Mouse (Mus musculus): ENCODE results near the gene Pnliprp2.

The Pnliprp2 gene

DNA sequence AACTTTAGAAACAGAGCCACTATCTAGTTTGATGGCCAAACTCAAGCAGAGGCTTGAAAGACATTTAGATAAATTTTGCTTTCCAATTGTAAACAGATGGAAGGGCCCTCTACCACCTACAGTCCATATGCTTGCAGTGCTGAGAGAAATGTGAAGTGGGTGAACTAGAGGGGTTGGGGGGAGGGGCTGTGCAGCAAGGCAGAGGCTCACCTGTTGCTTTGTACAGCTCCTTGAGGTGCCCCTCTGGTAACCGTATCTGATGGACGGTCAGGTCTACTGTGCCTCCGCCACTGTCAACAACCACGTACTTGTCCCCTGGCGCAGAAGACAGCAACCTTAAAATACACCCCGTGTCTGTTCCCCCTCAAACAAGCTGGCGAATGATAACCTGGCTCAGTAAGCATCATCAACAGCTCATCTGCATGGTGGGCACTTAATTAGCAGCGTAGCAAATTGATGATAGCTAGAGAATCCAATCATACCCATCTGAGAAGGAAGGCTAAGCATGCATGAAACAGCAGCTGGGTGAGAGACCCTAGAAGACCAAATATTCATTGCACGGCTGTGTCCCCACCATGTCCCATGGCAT, 45.8 kb downstream of the Pnliprp2 start:
- DNase-seq, result no peak

DNA sequence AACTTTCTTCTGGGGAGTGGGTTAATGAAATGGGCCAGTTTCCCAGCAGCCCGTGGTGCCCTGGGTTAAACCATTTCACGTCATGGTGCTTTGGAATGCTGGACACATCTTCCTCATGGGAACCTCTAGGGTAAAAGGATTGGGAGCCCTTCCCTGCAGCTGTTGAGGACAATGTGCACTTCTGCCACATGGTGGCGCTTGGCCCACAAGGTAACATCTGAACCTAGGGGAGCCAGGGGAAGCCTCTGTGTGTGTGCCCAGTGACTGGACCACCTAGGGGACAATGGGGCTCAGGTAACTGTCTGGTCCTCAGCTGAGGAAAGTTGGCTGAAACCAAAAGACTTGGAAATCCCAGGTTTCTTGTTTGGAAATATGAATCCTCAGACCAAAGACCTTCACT, 46.8 kb downstream of the Pnliprp2 start:
- DNase-seq, result no peak

DNA sequence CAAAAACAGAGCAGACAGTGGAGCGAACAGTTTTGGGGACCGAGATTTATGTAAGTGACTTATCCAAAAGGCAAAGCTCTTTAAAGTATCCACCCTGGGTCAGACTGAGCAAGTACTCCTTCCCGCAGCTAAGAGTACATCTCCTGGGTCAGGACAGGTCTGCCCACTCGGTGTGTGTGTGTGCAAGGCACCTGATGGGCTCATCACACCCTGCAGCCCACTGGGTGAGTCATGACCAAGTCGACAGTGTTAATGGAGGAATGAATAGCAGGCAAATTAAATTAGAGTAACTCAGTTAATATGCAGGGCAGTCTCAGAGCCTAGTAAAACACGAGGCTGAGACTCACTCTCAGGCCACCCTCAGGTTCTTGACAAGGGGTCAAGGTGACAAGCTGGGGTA, 49.3 kb downstream of the Pnliprp2 start:
- DNase-seq, result no peak

DNA sequence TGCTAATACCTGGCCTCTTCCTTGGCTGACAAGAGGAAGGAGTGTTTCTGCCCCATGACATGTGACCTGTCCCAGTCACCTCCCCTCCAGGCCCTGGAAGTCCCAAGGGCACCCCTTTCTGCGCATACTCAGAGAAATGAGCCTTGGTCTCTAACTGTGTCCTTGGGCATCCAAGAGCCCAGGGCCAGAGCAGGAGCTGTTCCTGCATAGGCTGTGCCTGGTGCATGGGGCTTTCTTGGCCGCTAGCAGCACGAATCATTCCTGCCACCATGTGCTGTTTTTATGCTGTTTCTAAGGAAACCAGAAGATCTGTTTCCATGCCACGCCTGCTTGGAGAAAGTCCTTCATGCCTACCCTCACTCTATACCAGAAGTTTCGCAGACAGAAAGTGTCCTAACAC, 51.0 kb downstream of the Pnliprp2 start:
- no peak for DNase-seq

DNA sequence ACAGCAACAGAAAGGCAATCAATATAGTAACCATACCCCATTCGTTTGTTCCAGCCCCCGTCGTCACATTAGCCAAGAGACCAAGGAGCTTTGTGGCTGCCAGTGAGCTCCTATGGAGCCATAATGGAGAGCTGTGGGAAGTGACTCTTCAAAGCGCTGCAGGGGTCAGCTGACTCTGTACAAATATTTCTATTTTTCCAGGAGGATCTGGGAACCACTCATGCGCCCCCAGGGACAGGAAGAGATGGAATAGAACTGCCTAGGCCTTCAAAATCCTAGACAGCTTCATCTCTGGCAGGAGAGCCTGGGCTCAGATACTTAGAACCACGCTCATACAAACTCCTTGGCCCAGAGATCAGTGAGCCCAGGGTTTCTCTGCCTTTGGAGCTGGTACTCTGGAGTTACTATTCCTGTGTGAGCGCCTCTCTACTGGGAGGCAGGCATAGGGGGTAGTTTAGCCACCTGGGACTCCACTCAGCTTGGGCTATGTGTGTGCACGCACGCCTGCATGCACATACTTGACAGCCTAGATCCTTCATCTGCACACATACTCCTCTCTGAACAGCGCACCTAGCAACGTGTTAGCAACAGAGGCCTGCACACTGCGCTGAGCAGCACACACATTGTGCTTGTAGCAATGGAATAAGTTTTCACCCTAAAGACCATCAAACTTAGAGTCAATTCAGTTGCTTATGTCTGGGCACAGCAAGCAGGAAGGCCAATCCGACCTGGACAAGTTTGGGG, 55.8 kb downstream of the Pnliprp2 start:
- no peak for DNase-seq

DNA sequence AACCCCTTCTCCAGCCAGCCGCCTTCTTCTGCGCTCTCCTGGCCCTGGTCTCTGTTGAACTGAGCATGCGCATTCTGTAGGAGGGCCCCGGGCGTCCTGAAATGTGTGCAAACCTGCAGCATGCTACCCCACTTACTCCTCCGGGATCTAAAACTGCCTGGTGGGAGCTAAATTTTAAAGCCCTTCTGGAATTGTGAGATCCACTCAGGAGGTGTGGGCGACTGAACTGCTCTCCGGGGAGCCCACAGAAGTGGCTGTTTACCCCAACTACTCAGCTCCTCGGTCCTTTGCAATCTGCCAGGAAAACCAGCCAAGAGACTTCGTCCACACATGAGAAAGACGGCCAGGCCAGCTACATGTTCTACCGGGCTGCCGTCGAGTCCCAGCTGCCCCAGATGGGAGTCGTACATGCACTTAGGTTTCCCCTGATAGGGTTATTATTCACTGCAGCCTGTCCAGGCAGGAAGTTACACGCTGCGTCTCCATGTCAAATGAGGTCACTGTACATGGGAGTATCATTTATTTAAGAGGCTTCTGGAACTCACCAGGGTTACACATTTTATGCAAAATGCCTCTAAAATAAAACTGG, 57.0 kb downstream of the Pnliprp2 start:
- no peak for DNase-seq

DNA sequence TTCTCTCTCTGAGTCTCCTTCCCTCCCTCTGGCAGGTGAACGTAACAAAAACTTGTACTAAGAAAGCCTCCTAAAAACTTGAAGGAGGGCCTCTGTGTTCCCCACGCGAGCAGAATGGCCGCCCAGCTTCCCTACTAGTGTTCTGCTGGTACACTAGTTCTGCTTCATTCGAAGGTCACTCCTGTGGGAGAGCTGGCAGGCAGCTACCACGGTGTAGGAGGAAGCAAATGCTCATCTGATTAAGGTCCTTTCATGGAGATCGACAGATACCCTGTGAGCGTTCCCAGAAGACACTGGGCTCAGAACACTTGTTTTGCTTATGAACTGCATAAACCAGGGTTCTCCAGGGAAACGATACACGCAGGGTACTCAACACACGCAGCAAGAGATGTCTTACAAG, 57.9 kb downstream of the Pnliprp2 start:
- no peak for DNase-seq

DNA sequence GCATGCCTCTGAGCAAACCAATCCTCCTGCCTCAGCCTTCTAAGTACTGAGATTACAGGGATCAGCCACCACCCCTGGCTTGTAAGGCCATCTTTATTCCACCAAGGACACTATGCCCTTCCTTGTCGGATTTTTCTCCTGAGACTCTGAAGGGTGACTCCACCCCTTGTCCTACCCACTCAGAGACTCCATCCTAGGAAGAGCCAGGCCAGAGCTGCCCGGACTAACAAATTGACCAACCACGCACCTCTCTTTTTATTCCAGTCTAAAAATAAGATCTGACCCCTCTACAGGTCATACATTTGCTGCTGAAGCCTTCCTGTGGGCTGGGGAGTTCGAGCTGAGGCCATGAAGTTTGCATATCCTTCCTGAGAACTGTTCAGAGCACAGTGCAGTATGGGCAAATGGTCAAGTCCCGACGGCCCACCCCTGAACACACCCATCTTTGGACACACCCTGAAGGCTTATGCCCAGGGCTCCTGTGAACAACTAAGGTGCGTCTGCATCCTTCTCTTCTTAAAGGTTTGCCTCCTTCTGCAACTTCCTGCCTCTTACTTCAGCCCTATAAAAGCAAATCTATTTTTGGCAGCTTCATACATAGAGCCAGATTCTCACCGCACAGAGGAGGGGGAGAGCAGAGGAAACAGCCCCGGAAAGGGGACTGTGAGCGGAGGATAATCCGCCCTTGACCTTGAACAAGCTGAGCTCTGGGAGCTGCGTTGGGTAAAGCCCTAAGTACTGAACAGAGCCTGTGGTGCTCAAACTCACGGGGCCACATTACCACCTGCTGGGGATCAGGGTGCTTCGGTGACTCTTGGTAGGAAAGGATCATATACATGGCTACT, 59.3 kb downstream of the Pnliprp2 start:
- no peak for DNase-seq

DNA sequence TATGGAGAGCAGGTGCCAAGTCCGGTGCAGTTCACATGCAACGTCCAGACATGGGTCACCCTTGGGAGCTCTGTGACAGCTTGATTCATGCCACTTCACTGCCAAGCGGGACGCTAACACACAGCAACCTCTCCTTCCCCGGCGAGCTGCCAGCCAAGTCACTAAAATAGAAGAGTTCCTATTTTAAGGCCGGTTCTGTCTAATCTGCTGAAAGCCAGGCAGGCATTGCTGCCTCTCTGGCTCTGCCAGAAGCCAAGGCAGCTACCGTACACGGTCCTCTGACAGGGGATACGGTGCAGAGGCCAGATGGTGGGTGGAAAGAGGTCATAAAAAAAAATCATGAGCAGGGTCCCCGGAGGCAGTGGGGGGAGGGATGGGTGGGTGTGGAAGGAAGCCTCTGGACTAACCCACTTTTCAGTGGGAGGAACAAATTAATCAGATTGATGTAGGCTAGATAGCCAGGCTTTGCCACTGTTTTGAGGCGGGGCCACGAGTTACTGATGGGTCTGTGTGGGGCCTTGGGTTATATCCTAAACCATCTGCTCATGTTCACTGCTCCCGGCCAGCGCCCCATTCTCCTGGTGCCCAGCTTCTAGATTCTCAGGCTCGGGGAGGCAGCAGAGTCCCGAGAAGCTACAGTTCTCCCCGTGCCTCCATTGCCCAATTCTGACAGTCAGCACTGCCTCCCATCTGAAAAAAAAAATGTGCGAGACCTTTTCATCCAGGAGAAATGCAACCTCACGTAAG, 63.1 kb downstream of the Pnliprp2 start:
- no peak for DNase-seq

DNA sequence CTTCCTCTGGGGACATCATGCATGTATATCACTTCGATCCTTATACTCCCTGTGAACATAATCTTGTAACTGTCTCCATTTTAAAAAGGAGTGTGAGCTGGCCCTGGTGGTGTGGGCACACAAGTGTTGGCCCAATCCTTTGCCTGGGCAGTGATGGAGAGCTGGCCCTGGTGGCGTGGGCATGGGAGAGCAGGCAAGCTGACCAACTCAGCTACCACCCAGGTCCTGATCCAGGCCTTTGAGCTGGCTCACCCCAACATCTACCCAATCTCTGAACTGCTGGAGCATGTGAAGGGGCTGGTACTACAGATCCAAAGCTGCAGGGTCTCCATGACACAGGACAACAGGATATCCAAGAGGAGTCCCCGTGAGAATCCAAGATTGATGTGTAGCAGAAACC, 63.8 kb downstream of the Pnliprp2 start:
- DNase-seq, result no peak

DNA sequence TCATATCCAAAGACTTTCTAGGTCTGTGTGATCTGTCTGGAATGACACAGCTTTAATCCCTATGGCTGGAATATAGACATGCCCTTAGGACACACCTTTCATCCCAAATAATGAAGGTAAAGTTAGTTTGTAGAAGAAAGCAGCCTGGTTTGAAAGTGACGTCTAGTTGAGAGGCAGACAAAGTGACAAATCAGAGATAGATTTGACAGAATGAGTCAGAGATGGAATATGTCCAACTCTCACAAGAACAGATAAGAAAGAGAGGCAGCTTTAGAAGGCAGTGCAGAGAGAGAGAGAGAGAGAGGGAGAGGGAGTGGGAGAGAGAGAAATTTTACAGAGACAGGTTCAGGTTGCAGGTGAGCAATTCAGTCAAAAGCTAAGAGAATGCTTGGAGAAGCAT, 64.8 kb downstream of the Pnliprp2 start:
- DNase-seq, result no peak
